Mouse (Mus musculus) lung, postnatal 0 days (tissue): Measurements from ENCODE around the gene Asic2. TPM values are rescaled to one million over a fixed set of nuclear protein-coding genes. Genes with fewer than 3 reads are reported as not detected.

Source experiments
- ATAC-seq: fragments of 200-750 bp; cut with Nextera tagmentation; 2 replicates; pipeline ENCODE4 v1.8.0; 2017; ENCODE audit warnings: moderate library complexity
- DNase-seq: peaks from one replicate; pipeline ENCODE4 v3.0.0-alpha.2; 2016; ENCODE audit warnings: low spot score
- H3K27ac ChIP-seq: fragments of 300-500 bp; sonication (generic); 2 replicates; pipeline ENCODE4 v1.5.1; 2014; ENCODE audit warnings: antibody characterized with exemption, mild to moderate bottlenecking, low read length, mixed read lengths
- H3K27me3 ChIP-seq: fragments of 300-500 bp; sonication (generic); replicated peaks from 2 replicates; pipeline ENCODE4 v1.6.1; 2014; ENCODE audit warnings: low read length, mixed read lengths; ENCODE audit not compliant: insufficient read depth
- H3K36me3 ChIP-seq: fragments of 300-500 bp; sonication (generic); 2 replicates; pipeline ENCODE4 v1.6.1; 2014; ENCODE audit warnings: low read length, mixed read lengths; ENCODE audit not compliant: insufficient read depth
- H3K4me1 ChIP-seq: fragments of 300-500 bp; sonication (generic); 2 replicates; pipeline ENCODE4 v1.6.1; 2014; ENCODE audit warnings: antibody characterized with exemption, low read depth, low read length, mixed read lengths; ENCODE audit not compliant: insufficient read depth
- H3K4me2 ChIP-seq: fragments of 300-500 bp; sonication (generic); replicated peaks from 2 replicates; pipeline ENCODE4 v1.6.1; 2014; ENCODE audit warnings: low read depth, mild to moderate bottlenecking, low read length, moderate library complexity, mixed read lengths
- H3K4me3 ChIP-seq: fragments of 300-500 bp; sonication (generic); 2 replicates; pipeline ENCODE4 v1.5.1; 2014; ENCODE audit warnings: low read depth, low read length
- H3K9ac ChIP-seq: fragments of 300-500 bp; sonication (generic); replicated peaks from 2 replicates; pipeline ENCODE4 v1.6.1; 2014; ENCODE audit warnings: low read depth, mild to moderate bottlenecking
- H3K9me3 ChIP-seq: fragments of 300-500 bp; sonication (generic); 2 replicates; pipeline ENCODE4 v1.6.1; 2016; ENCODE audit warnings: low read length, mixed read lengths
- CTCF ChIP-seq: IDR thresholded peaks from 2 replicates; pipeline ENCODE4 v1.5.1; 2016; ENCODE audit warnings: antibody characterized with exemption, mild to moderate bottlenecking
- EP300 ChIP-seq: IDR thresholded peaks from 2 replicates; pipeline ENCODE4 v1.6.1; 2016; ENCODE audit warnings: antibody characterized with exemption, mild to moderate bottlenecking, control low read depth
- WGBS: fragments of 180-500 bp; shearing (Covaris S2); extraction: QIAGEN DNeasy Blood & Tissue Kit; methylation state at CpG from one replicate; pipeline ENCODE4 v1.1.7; 2014; 5-methylcytosine and 5-hydroxymethylcytosine counted together
- polyA plus RNA-seq: library from polyadenylated mRNA; unstranded; fragments of >200 nt; fragmentation: Nextera tagmentation; extraction: Ambion mirVana; gene quantifications from 2 replicates; pipeline ENCODE4 v1.2.1, GENCODE M21; 2015

Gene Asic2
- polyA plus RNA-seq, 1 experiment from 2014 or later, result 0.06 TPM

DNA sequence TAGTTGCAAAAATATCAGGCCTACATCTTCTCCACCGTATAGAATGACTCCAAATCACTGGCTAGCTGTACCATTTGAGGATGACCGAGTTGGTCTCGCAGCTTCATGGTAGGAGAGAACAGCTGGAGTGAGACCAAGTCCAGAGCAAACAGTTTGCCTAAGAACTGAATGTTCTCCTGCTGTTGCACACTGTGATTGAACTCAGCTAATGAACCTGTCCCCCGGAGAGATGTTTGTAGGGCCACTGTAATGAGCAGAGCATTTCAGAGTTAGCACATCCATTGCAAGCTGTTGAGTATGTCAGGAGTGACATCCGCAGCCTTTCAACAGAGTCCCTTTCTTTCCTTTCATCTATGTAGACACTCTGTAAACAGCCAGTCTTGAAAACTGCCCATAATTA, 993.6 kb downstream of the Asic2 start:
- 77% methylated on average over 5 of the region's 5 CpGs for WGBS
- ATAC-seq, result peak; percentile 54
- Histone ChIP-seq H3K9ac (no peak overlapping the region), H3K4me3 (no peak overlapping the region), H3K9me3 (no peaks in the 10 kb centered on the region), H3K27ac (no peak overlapping the region), H3K4me2 (no peak overlapping the region), H3K36me3 (no peaks in the 10 kb centered on the region), H3K27me3 (no peaks in the 10 kb centered on the region), H3K4me1 (no peaks in the 10 kb centered on the region)
- TF ChIP-seq EP300 (no peak), CTCF (no peak)
- peak; percentile 8 for DNase-seq

DNA sequence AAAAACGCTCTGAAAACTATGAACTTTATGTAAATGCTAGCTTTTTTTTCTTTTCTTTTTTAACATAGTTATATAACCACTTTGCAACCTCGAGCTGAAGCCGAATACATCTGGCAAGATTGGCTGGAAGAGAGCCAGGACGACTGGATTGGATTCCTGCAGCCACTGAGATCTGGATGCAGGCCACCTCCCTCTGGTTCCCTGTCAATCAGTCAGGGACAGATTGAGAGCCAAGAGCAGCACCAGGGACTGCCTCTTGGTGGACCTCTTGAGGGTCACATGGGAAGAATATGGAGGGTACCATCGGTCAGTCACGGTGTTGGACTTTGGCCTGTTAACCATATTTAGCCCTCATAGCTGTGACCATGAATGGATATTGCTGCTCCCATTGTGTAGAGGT, 994.3 kb downstream of the Asic2 start:
- Histone ChIP-seq H3K9me3 (no peaks in the 10 kb centered on the region), H3K4me3 (no peak overlapping the region), H3K4me2 (no peak overlapping the region), H3K27me3 (no peaks in the 10 kb centered on the region), H3K4me1 (no peaks in the 10 kb centered on the region), H3K27ac (no peak overlapping the region), H3K9ac (no peak overlapping the region), H3K36me3 (no peaks in the 10 kb centered on the region)
- no peak for DNase-seq
- WGBS, result 57% methylated on average over 6 of the region's 6 CpGs
- no peak for ATAC-seq
- TF ChIP-seq CTCF, result no peak
- no peak for TF ChIP-seq EP300

DNA sequence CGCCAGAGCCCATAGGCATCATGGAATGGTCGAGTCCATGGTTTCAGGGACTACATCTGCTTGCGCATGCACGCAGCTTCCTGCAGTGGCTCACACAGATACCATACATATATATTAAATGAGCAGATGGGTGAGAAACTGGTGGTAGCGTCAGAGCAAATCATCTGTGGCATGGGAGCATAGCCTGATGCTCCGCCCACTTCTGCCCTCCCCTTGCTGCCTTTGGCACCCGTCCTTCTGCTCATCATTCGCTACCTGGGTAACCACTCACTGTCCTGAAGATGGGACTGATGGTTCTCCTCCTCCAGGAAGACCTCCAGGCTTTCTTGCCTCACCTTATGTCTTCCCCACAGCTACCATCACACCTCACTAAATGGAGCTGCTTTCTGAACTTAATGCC, 995.0 kb downstream of the Asic2 start:
- H3K4me1 ChIP-seq, result no peaks in the 10 kb centered on the region
- no peak overlapping the region for H3K9ac ChIP-seq
- ATAC-seq (no peak), DNase-seq (no peak)
- no peak overlapping the region for H3K4me2 ChIP-seq
- TF ChIP-seq CTCF, result no peak
- TF ChIP-seq EP300, result no peak
- H3K27me3 ChIP-seq, result no peaks in the 10 kb centered on the region
- no peak overlapping the region for H3K27ac ChIP-seq
- no peaks in the 10 kb centered on the region for H3K9me3 ChIP-seq
- WGBS, result 88% methylated on average over 8 of the region's 8 CpGs
- no peaks in the 10 kb centered on the region for H3K36me3 ChIP-seq
- H3K4me3 ChIP-seq, result no peak overlapping the region

DNA sequence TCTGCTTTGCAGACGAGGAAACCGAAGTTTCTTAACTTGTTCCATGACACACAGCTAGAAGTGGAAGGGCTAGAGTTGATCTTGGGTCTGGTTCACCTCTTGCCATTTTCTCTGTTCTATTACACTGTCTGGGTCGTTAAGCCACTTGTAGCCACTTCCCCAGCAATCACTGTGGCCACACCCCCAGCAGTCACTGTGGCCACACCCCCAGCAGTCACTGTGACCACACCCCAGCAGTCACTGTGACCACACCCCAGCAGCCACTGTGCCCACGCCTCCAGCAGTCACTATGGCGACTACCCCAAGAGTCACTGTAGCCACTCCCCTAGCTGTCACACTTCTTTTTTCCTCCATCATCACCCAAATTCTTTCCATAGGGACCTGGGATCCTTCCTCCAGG, 1000.7 kb downstream of the Asic2 start:
- TF ChIP-seq CTCF, result no peak
- no peaks in the 10 kb centered on the region for H3K4me1 ChIP-seq
- no peak for DNase-seq
- no peak overlapping the region for H3K27ac ChIP-seq
- H3K4me2 ChIP-seq, result no peak overlapping the region
- no peaks in the 10 kb centered on the region for H3K27me3 ChIP-seq
- no peaks in the 10 kb centered on the region for H3K9me3 ChIP-seq
- no peak overlapping the region for H3K9ac ChIP-seq
- ATAC-seq, result no peak
- 49% methylated on average over 5 of the region's 5 CpGs for WGBS
- H3K36me3 ChIP-seq, result no peaks in the 10 kb centered on the region
- no peak overlapping the region for H3K4me3 ChIP-seq

DNA sequence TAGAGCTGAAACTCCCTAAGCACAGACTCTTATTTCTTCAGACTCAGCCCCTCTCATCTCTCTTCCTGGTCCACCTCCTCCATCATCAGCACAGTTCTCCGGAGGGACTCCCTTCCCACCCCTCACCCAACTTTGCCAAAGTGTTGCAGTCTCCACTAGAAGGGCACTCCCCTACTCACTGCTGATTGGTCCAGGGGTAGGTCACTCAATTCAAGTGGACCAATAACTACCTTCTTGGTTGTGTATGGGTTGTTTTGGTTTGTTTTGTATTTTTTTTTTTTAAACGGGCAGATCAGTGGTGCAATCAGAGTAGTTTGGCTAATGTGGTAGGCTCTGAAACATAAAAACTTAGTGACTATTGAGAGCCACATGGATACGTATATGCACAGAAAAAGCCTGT, 1002.2 kb downstream of the Asic2 start:
- no peaks in the 10 kb centered on the region for H3K4me1 ChIP-seq
- H3K27ac ChIP-seq, result no peak overlapping the region
- no peaks in the 10 kb centered on the region for H3K9me3 ChIP-seq
- H3K27me3 ChIP-seq, result no peaks in the 10 kb centered on the region
- ATAC-seq (no peak), DNase-seq (no peak)
- WGBS, result 46% methylated on average over 3 of the region's 3 CpGs
- H3K4me2 ChIP-seq, result no peak overlapping the region
- no peaks in the 10 kb centered on the region for H3K36me3 ChIP-seq
- no peak overlapping the region for H3K9ac ChIP-seq
- H3K4me3 ChIP-seq, result no peak overlapping the region
- no peak for TF ChIP-seq CTCF
- TF ChIP-seq EP300, result no peak

DNA sequence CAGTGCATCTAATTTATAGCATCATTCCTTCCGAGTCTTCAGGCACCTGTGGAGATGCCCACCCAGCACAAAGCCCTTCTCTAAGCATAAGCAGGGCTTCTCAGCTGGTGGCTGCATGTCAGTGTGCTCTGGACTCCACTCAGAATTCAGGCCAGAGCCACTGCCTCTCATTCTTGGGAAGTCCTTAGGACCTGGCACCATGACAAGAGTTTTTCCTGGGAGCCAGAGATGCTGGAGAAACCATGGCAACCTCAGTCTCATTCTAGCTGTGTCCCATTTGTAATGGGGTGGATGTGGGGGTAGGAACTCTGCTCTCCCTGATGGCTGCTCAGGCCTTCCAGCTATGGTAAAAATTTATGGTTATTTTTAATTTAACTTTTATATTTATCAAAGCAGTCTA, 1006.9 kb downstream of the Asic2 start:
- Histone ChIP-seq H3K4me3 (no peak overlapping the region), H3K9me3 (no peaks in the 10 kb centered on the region), H3K9ac (no peak overlapping the region), H3K4me2 (no peak overlapping the region), H3K27me3 (no peaks in the 10 kb centered on the region), H3K27ac (no peak overlapping the region), H3K4me1 (no peaks in the 10 kb centered on the region), H3K36me3 (no peaks in the 10 kb centered on the region)
- WGBS, result 57% methylated on average over 1 of the region's 1 CpGs
- DNase-seq (no peak), ATAC-seq (no peak)
- no peak for TF ChIP-seq EP300
- TF ChIP-seq CTCF, result no peak

DNA sequence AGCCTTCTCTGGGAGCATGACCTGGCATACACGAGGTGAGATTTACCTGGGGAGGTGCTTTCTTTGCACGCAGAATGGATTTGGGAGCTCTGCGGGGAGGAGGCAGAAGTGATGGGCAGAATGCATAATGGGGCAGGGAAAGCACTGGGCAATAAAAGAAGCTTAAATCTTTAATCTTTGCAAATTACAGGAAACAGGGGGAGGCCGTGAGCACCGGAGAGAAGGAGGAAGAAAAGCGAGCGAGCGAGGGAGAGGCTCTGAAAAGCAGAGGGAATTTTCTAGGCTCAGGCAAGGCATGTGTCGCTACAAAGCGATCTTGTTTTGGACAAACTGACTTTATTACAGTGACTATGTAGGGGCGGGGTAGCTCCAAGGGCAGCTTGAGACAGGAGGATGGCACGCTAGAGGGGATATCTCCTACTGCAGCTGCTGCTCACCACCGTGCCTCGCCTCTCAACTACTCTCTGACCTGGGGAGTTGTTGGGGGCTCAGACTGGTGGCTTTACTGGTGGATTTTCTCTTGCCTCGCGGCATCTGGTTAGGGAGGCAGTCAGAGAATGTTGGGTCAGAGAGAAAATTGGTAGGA, 1010.1 kb downstream of the Asic2 start:
- no peak overlapping the region for H3K27ac ChIP-seq
- WGBS, result 10% methylated on average over 16 of the region's 16 CpGs
- TF ChIP-seq CTCF (no peak), EP300 (no peak)
- H3K4me3 ChIP-seq, result no peak overlapping the region
- no peaks in the 10 kb centered on the region for H3K27me3 ChIP-seq
- no peak overlapping the region for H3K9ac ChIP-seq
- H3K4me2 ChIP-seq, result no peak overlapping the region
- H3K36me3 ChIP-seq, result no peaks in the 10 kb centered on the region
- DNase-seq (no peak), ATAC-seq (no peak)
- H3K9me3 ChIP-seq, result no peaks in the 10 kb centered on the region
- no peaks in the 10 kb centered on the region for H3K4me1 ChIP-seq
